Mouse (Mus musculus): ENCODE measurements at regions not wholly inside any gene's neighbourhood (a gene's known extent, or its start where the extent isn't known, plus 50 kb on each side); places are given as distances from the start of the nearest gene placed in this dataset.
A peak's percentile ranks its signal among the peaks of the same experiment; 100 is the strongest.

DNA sequence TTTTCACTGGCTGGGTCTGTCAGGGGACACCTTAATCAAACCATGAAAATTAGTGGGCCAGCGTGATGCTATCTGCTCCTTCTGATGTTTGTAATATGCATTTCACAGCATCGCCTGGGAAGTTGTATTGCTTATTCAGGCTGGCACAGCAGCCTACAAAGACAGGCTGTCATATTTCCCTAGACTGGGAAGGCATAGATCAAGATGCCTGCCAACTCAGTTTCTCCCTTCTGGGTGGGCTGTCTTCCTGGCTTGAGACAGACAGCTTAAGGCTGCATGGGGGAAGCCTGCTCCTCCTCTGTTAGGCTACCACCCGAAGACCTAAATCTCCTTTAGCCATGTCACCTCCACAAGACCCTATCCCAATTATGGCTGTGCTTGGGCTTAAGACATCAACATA is 101.8 kb downstream of the Trim29 start:
- peak; percentile 79 for DNase-seq
- H3K27me3 ChIP-seq (ENCODE audit: insufficient read depth, low read length): no peaks in the 10 kb centered on the region
- no peak overlapping the region for H3K4me3 ChIP-seq (ENCODE audit: low read depth, low read length)
- no peaks in the 10 kb centered on the region for H3K4me1 ChIP-seq (ENCODE audit: insufficient read depth)
- peak; percentile 74 for ATAC-seq
- TF ChIP-seq CTCF (IDR thresholded peaks at IDR 0.05; ENCODE audit: low read depth): no peak
- H3K9me3 ChIP-seq (ENCODE audit: low read length): no peaks in the 10 kb centered on the region
- H3K9ac ChIP-seq: no peak overlapping the region
- WGBS: 52% methylated on average over 3 of the region's 3 CpGs
- H3K4me2 ChIP-seq (ENCODE audit: low read depth): no peak overlapping the region
- H3K27ac ChIP-seq (ENCODE audit: low read depth, low read length): no peak overlapping the region
- H3K36me3 ChIP-seq (ENCODE audit: insufficient read depth): no peaks in the 10 kb centered on the region

GRCm38 (mm10) chr9:43419993-43420715 is 109.5 kb downstream of the Trim29 start:
- ATAC-seq (no peak), DNase-seq (no peak)
- no peak overlapping the region for H3K9ac ChIP-seq
- H3K4me3 ChIP-seq (ENCODE audit: low read depth, low read length): no peak overlapping the region
- 21% methylated on average over 17 of the region's 17 CpGs for WGBS
- H3K4me1 ChIP-seq (ENCODE audit: insufficient read depth): no peaks in the 10 kb centered on the region
- H3K27ac ChIP-seq (ENCODE audit: low read depth, low read length): no peak overlapping the region
- H3K36me3 ChIP-seq (ENCODE audit: insufficient read depth): no peaks in the 10 kb centered on the region
- H3K9me3 ChIP-seq (ENCODE audit: low read length): no peaks in the 10 kb centered on the region
- H3K4me2 ChIP-seq (ENCODE audit: low read depth): no peak overlapping the region; the same call in 1 of the 2 replicates
- no peak for TF ChIP-seq CTCF (IDR thresholded peaks at IDR 0.05; ENCODE audit: low read depth)
- no peaks in the 10 kb centered on the region for H3K27me3 ChIP-seq (ENCODE audit: insufficient read depth, low read length)

GRCm38 (mm10) chr9:43427007-43427406 is 116.4 kb downstream of the Trim29 start:
- no peak overlapping the region for H3K27ac ChIP-seq (ENCODE audit: low read depth, low read length)
- no peak for TF ChIP-seq CTCF (IDR thresholded peaks at IDR 0.05; ENCODE audit: low read depth)
- no peak for DNase-seq

GRCm38 (mm10) chr9:43433953-43434352 is 123.3 kb downstream of the Trim29 start:
- no peaks in the 10 kb centered on the region for H3K36me3 ChIP-seq (ENCODE audit: insufficient read depth)
- H3K9me3 ChIP-seq (ENCODE audit: low read length): no peaks in the 10 kb centered on the region
- DNase-seq (no peak), ATAC-seq (no peak)
- WGBS: 67% methylated on average over 3 of the region's 3 CpGs
- H3K27ac ChIP-seq (ENCODE audit: low read depth, low read length): no peak overlapping the region
- H3K4me1 ChIP-seq (ENCODE audit: insufficient read depth): no peaks in the 10 kb centered on the region
- no peak overlapping the region for H3K4me3 ChIP-seq (ENCODE audit: low read depth, low read length)
- no peak overlapping the region for H3K9ac ChIP-seq
- no peak for TF ChIP-seq CTCF (IDR thresholded peaks at IDR 0.05; ENCODE audit: low read depth)
- no peak overlapping the region for H3K4me2 ChIP-seq (ENCODE audit: low read depth)
- H3K27me3 ChIP-seq (ENCODE audit: insufficient read depth, low read length): no peaks in the 10 kb centered on the region

More at GRCm38 (mm10) chr9:43427007-43427406, 116.4 kb downstream of the Trim29 start:
- Histone ChIP-seq H3K36me3 (ENCODE audit: insufficient read depth) (no peaks in the 10 kb centered on the region), H3K4me3 (ENCODE audit: low read depth, low read length) (no peak overlapping the region), H3K27me3 (ENCODE audit: insufficient read depth, low read length) (no peaks in the 10 kb centered on the region), H3K4me2 (ENCODE audit: low read depth) (no peak overlapping the region), H3K9me3 (ENCODE audit: low read length) (no peaks in the 10 kb centered on the region), H3K4me1 (ENCODE audit: insufficient read depth) (no peaks in the 10 kb centered on the region), H3K9ac (no peak overlapping the region)
- ATAC-seq: no peak
- 40% methylated on average over 7 of the region's 7 CpGs for WGBS

DNA sequence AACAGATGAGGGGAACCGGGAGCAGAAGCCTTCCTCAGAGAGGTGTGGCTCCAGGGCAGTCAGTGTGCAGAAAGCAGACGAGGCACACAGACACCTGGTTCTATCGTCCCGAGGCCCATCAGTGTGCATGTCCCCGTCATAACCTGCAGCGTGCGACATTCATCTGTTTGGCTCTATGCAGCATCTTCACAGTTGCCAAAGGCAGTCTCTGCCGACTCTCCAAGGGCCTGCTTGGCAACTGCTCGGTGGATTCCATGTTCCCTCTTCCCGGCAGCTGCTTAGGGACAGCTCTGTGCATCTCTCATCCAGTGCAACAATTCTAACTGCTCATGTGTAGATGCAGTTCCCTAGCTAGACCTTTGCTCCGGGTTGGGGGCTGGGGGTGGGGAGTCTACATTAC is 127.8 kb downstream of the Trim29 start:
- Histone ChIP-seq H3K9ac (no peak overlapping the region), H3K36me3 (ENCODE audit: insufficient read depth) (no peaks in the 10 kb centered on the region), H3K27ac (ENCODE audit: low read depth, low read length) (no peak overlapping the region), H3K27me3 (ENCODE audit: insufficient read depth, low read length) (no peaks in the 10 kb centered on the region), H3K9me3 (ENCODE audit: low read length) (no peaks in the 10 kb centered on the region), H3K4me1 (ENCODE audit: insufficient read depth) (no peaks in the 10 kb centered on the region), H3K4me3 (ENCODE audit: low read depth, low read length) (no peak overlapping the region), H3K4me2 (ENCODE audit: low read depth) (no peak overlapping the region)
- WGBS: 70% methylated on average over 11 of the region's 11 CpGs
- DNase-seq (no peak), ATAC-seq (no peak)
- TF ChIP-seq CTCF (IDR thresholded peaks at IDR 0.05; ENCODE audit: low read depth): no peak

DNA sequence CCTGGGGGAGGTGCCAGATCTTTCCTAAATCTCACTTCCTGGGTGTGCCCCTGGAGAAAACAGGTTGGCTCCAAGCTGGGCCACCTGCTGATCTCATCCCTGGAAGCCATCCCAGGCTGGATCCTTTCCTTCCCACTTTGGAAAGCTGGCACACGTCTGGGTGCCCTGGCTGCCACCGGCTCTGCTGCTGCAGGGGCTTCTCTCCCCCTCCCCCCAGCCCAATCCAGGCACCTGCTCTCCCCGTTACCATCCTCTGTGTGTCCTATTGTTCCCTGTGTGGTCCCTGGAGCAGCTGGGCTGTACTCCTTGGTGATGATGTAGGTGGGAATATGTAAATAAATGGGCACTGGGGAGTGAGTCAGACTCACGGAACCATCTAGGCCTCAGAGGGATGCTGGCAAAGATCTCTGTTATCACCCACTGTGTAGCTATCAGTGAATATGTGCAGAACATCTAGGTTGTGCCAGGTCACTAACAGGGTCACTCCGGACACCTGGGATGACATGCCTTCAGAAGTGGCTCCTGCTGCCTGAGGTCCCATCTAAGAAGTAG is 130.4 kb downstream of the Trim29 start:
- ATAC-seq (no peak), DNase-seq (peak; percentile 8)
- 41% methylated on average over 5 of the region's 5 CpGs for WGBS
- no peak overlapping the region for H3K4me2 ChIP-seq (ENCODE audit: low read depth)
- no peaks in the 10 kb centered on the region for H3K36me3 ChIP-seq (ENCODE audit: insufficient read depth)
- no peak for TF ChIP-seq CTCF (IDR thresholded peaks at IDR 0.05; ENCODE audit: low read depth)
- H3K4me1 ChIP-seq (ENCODE audit: insufficient read depth): no peaks in the 10 kb centered on the region
- no peak overlapping the region for H3K4me3 ChIP-seq (ENCODE audit: low read depth, low read length)
- H3K27me3 ChIP-seq (ENCODE audit: insufficient read depth, low read length): no peaks in the 10 kb centered on the region
- no peak overlapping the region for H3K9ac ChIP-seq
- no peaks in the 10 kb centered on the region for H3K9me3 ChIP-seq (ENCODE audit: low read length)
- H3K27ac ChIP-seq (ENCODE audit: low read depth, low read length): no peak overlapping the region

- Histone ChIP-seq H3K4me1 (ENCODE audit: insufficient read depth) (no peaks in the 10 kb centered on the region), H3K27me3 (ENCODE audit: insufficient read depth, low read length) (no peaks in the 10 kb centered on the region), H3K9ac (no peak overlapping the region), H3K27ac (ENCODE audit: low read depth, low read length) (no peak overlapping the region), H3K36me3 (ENCODE audit: insufficient read depth) (no peaks in the 10 kb centered on the region), H3K9me3 (ENCODE audit: low read length) (no peaks in the 10 kb centered on the region), H3K4me3 (ENCODE audit: low read depth, low read length) (no peak overlapping the region), H3K4me2 (ENCODE audit: low read depth) (no peak overlapping the region)
- no peak for TF ChIP-seq CTCF (IDR thresholded peaks at IDR 0.05; ENCODE audit: low read depth)
- no peak for ATAC-seq
- peak; percentile 14 for DNase-seq
- 96% methylated on average over 1 of the region's 1 CpGs for WGBS
These were observed 134.8 kb downstream of the Trim29 start for GRCm38 (mm10) chr9:43445491-43445890.
